Mouse (Mus musculus): ENCODE data around the gene Xpnpep1.

DNA sequence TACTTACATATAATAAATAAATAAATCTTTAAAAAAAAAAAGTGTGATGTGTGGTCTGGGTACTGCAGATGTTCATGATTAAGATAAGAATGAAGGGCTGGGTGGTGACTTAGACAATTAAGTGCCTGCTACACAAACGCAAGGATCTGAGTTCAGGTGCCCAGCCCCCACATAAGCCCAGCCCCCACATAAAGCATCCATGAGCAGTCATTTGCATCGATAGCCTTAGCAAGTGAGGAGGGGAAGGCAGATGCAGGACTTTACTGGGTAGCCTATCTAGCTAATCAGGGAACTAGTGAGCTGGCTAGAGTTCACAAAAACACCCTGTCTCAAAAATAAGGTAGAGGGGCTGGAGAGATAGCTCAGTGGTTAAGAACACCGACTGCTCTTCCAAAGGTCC lies 29.4 kb upstream of the Xpnpep1 start:
- no peak for TF ChIP-seq CTCF (IDR thresholded peaks at IDR 0.05; ENCODE audit: low read depth, low read length)
- no peak for TF ChIP-seq POLR2A (IDR thresholded peaks at IDR 0.05; ENCODE audit: insufficient read depth, low read length)
- TF ChIP-seq EP300 (IDR thresholded peaks at IDR 0.05; ENCODE audit: insufficient read depth, low read depth, low read length), result no peak

Data from ES-Bruce4 (cell line).